Mouse (Mus musculus) hindbrain, postnatal 0 days (tissue): ENCODE data around the gene Gpr173. TPM values are rescaled to one million over a fixed set of nuclear protein-coding genes. Genes with fewer than 3 reads are reported as not detected.

Experiments used
- ATAC-seq: fragments of 200-750 bp; cut with Nextera tagmentation; 2 replicates; pipeline ENCODE4 v1.8.0; 2017; ENCODE audit warnings: mild to moderate bottlenecking, moderate TSS enrichment, moderate library complexity
- DNase-seq: peaks from one replicate; pipeline ENCODE4 v3.0.0-alpha.2; 2015; ENCODE audit warnings: low spot score
- H3K27ac ChIP-seq: fragments of 300-500 bp; sonication (generic); 2 replicates; pipeline ENCODE4 v1.5.1; 2014; ENCODE audit warnings: mild to moderate bottlenecking
- H3K27me3 ChIP-seq: fragments of 300-500 bp; sonication (generic); 2 replicates; pipeline ENCODE4 v1.6.1; 2014; ENCODE audit warnings: low read length, mixed read lengths; ENCODE audit not compliant: insufficient read depth
- H3K36me3 ChIP-seq: fragments of 300-500 bp; sonication (generic); 2 replicates; pipeline ENCODE4 v1.6.1; 2014; ENCODE audit warnings: low read length, mixed read lengths; ENCODE audit not compliant: insufficient read depth
- H3K4me1 ChIP-seq: fragments of 300-500 bp; sonication (generic); 2 replicates; pipeline ENCODE4 v1.6.1; 2014; ENCODE audit warnings: antibody characterized with exemption, low read length, mixed read lengths; ENCODE audit not compliant: insufficient read depth
- H3K4me2 ChIP-seq: fragments of 300-500 bp; sonication (generic); 2 replicates; pipeline ENCODE4 v1.6.1; 2014; ENCODE audit warnings: low read depth, mild to moderate bottlenecking, low read length, moderate library complexity, mixed read lengths
- H3K4me3 ChIP-seq: fragments of 300-500 bp; sonication (generic); 2 replicates; pipeline ENCODE4 v1.5.1; 2014; ENCODE audit warnings: low read length
- H3K9ac ChIP-seq: fragments of 300-500 bp; sonication (generic); replicated peaks from 2 replicates; pipeline ENCODE4 v1.6.1; 2014; ENCODE audit warnings: mild to moderate bottlenecking, low read length, moderate library complexity, mixed read lengths
- H3K9me3 ChIP-seq: fragments of 300-500 bp; sonication (generic); 2 replicates; pipeline ENCODE4 v1.6.1; 2016; ENCODE audit warnings: low read length, mixed read lengths
- CTCF ChIP-seq: IDR thresholded peaks from 2 replicates; pipeline ENCODE4 v1.5.1; 2016; ENCODE audit warnings: antibody characterized with exemption, control low read depth, low read depth
- WGBS: fragments of 180-500 bp; shearing (Covaris S2); extraction: QIAGEN DNeasy Blood & Tissue Kit; methylation state at CpG from one replicate; pipeline ENCODE4 v1.1.7; 2014; 5-methylcytosine and 5-hydroxymethylcytosine counted together
- polyA plus RNA-seq: library from polyadenylated mRNA; unstranded; fragments of >200 nt; fragmentation: Nextera tagmentation; extraction: Ambion mirVana; gene quantifications from 2 replicates; pipeline ENCODE4 v1.2.1, GENCODE M21; 2015
- total RNA-seq: library from RNA; depleted of rRNA; stranded (reverse); fragments of >200 nt; gene quantifications from 2 replicates; pipeline ENCODE4 v1.2.3, GENCODE M21; 2014; rRNA removed

Gene Gpr173
- total and polyA plus RNA-seq, 2 experiments from 2014 or later: 6.8 to 30.1 TPM

- H3K4me1 ChIP-seq: no peaks in the 10 kb centered on the region
- DNase-seq: no peak
- H3K9me3 ChIP-seq: no peaks in the 10 kb centered on the region
Observed at GRCm38 (mm10) chrX:152306224-152306623, 62.3 kb downstream of the Gpr173 start.

More at GRCm38 (mm10) chrX:152306224-152306623, 62.3 kb downstream of the Gpr173 start:
- WGBS: 66% methylated on average over 2 of the region's 2 CpGs
- Histone ChIP-seq H3K4me2 (no peak overlapping the region), H3K27ac (no peak overlapping the region), H3K36me3 (no peaks in the 10 kb centered on the region), H3K9ac (no peak overlapping the region), H3K27me3 (0 out of 2 replicates have a peak, but pooled peaks cover 5% of the 10 kb centered on the region), H3K4me3 (no peak overlapping the region)
- ATAC-seq: no peak
- no peak for TF ChIP-seq CTCF

Other genes starting within 250 kb of the Gpr173 start
- 27.3 and 30.0 TPM in 2 replicates for gene Iqsec2, start 224.4 kb downstream of the Gpr173 start, total RNA-seq
- gene Iqsec2, start 224.4 kb downstream of the Gpr173 start, polyA plus RNA-seq: 9.5 and 9.7 TPM in 2 replicates
- gene Kdm5c, start 135.7 kb downstream of the Gpr173 start, total RNA-seq: 54.5 and 55.6 TPM in 2 replicates
- gene Kdm5c, start 135.7 kb downstream of the Gpr173 start, polyA plus RNA-seq: 17.4 and 24.5 TPM in 2 replicates
- 6.8 and 21.7 TPM in 2 replicates for gene Kantr, start 41.2 kb downstream of the Gpr173 start, total RNA-seq
- 21.3 and 22.7 TPM in 2 replicates for gene Kantr, start 41.2 kb downstream of the Gpr173 start, polyA plus RNA-seq
- gene Tspyl2, start 26.3 kb downstream of the Gpr173 start, total RNA-seq: 21.3 and 27.4 TPM in 2 replicates
- 46.4 and 52.0 TPM in 2 replicates for gene Tspyl2, start 26.3 kb downstream of the Gpr173 start, polyA plus RNA-seq
- gene Cldn34a, start 194.6 kb upstream of the Gpr173 start, total RNA-seq: not detected in 2 replicates
- gene Cldn34a, start 194.6 kb upstream of the Gpr173 start, polyA plus RNA-seq: not detected in 2 replicates